26 mouse cellular contexts compared by ENCODE assay signal in the genomic region with DNA sequence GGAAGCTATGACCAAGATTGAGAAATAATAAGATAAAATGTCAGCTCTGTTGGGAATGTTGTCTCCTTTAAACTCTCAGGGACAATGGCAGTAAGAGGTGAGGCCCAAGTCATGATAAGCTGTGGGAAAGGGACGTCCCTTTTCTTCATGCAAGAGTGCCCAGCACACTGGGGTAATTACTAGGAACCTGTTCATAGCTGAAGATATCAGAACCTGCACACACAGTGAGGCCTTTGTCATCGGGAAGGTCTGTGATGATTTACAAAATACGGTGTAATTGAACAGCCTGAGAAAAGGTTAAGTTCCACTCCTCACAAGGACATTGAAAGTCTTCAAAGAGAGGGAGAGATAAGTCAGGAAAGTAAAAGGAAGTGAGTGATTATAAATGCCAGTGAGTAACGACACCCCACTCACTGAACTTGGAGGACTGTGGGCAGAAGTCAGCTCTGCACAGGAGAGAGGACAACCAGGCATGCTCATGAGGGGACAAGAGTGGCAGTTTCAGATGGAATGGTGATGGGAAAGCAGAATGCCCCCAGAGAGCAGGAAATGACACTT. TPM values are rescaled to one million over a fixed set of nuclear protein-coding genes. Genes with fewer than 3 reads are reported as not detected.
DNase-seq lines count a peak whose midpoint lies in the region; ATAC-seq lines count a peak whose summit lies in the region.
"Had no signal": no experiment of that assay in that cellular context is flagged by ENCODE, and none has a peak within 500 bp of the region (broad histone marks: within the 10 kb centered on the region; RNA-seq: fewer than 3 reads in every experiment).

No protein-coding gene starts in this region.

- H3K4me3 ChIP-seq in intestine, embryonic 14.5 days (ENCODE audit: low read depth, low read length): no peak overlapping the region
- H3K4me3 ChIP-seq in intestine, embryonic 16.5 days (ENCODE audit: low read length): no peak overlapping the region
- H3K4me3 ChIP-seq in stomach, embryonic 15.5 days (replicated peaks): no peak overlapping the region
- H3K4me3 ChIP-seq: forebrain, embryonic 10.5 days; forebrain, embryonic 13.5 days; heart, embryonic 12.5 days; heart, embryonic 15.5 days had no signal

- no peak overlapping the region for H3K4me2 ChIP-seq in intestine, embryonic 14.5 days (ENCODE audit: low read length)
- no peak overlapping the region for H3K4me2 ChIP-seq in intestine, embryonic 16.5 days (ENCODE audit: low read depth, low read length)
- no peak overlapping the region for H3K4me2 ChIP-seq in stomach, embryonic 15.5 days
- H3K4me2 ChIP-seq: forebrain, embryonic 13.5 days; heart, embryonic 12.5 days; heart, embryonic 15.5 days; hindbrain, embryonic 14.5 days had no signal

- H3K4me1 ChIP-seq in intestine, embryonic 14.5 days (replicated peaks; ENCODE audit: control insufficient read depth, insufficient read depth, low read length): no peaks in the 10 kb centered on the region; the same call in 1 of the 2 replicates
- H3K4me1 ChIP-seq in intestine, embryonic 16.5 days (ENCODE audit: control insufficient read depth, insufficient read depth, low read length): peaks cover 10% of the 10 kb centered on the region
- peaks cover 5% of the 10 kb centered on the region; the same call in 1 of the 2 replicates for H3K4me1 ChIP-seq in stomach, embryonic 15.5 days
- H3K4me1 ChIP-seq: forebrain, embryonic 13.5 days had no signal

- H3K36me3 ChIP-seq in intestine, embryonic 14.5 days (ENCODE audit: control insufficient read depth, insufficient read depth, low read length): no peaks in the 10 kb centered on the region
- H3K36me3 ChIP-seq in intestine, embryonic 16.5 days (ENCODE audit: control insufficient read depth, insufficient read depth, low read length): no peaks in the 10 kb centered on the region
- H3K36me3 ChIP-seq in stomach, embryonic 15.5 days: no peaks in the 10 kb centered on the region
- H3K36me3 ChIP-seq: forebrain, embryonic 10.5 days; heart, embryonic 12.5 days; heart, embryonic 15.5 days had no signal

- H3K27ac ChIP-seq in intestine, embryonic 14.5 days (ENCODE audit: low read depth): peak overlapping the region; percentile 27; the same call in 1 of the 2 replicates
- H3K27ac ChIP-seq in intestine, embryonic 16.5 days (ENCODE audit: low read length): peak overlapping the region; percentile 46; the same call in 1 of the 2 replicates
- peak overlapping the region; percentile 33 for H3K27ac ChIP-seq in stomach, embryonic 15.5 days
- H3K27ac ChIP-seq: forebrain, embryonic 10.5 days; forebrain, embryonic 13.5 days; heart, embryonic 15.5 days; hindbrain, embryonic 14.5 days; hindbrain, postnatal 0 days had no signal

- no peaks in the 10 kb centered on the region for H3K9me3 ChIP-seq in intestine, embryonic 14.5 days (ENCODE audit: control insufficient read depth, low read length)
- H3K9me3 ChIP-seq in intestine, embryonic 16.5 days (ENCODE audit: control insufficient read depth, low read length): no peaks in the 10 kb centered on the region
- H3K9me3 ChIP-seq in stomach, embryonic 15.5 days: no peaks in the 10 kb centered on the region
- H3K9me3 ChIP-seq: forebrain, embryonic 10.5 days; forebrain, embryonic 13.5 days; heart, embryonic 12.5 days; heart, embryonic 15.5 days had no signal

- no peaks in the 10 kb centered on the region for H3K27me3 ChIP-seq in intestine, embryonic 14.5 days (replicated peaks; ENCODE audit: control insufficient read depth, insufficient read depth, low read length)
- no peaks in the 10 kb centered on the region for H3K27me3 ChIP-seq in intestine, embryonic 16.5 days (replicated peaks; ENCODE audit: control insufficient read depth, insufficient read depth, low read length)
- H3K27me3 ChIP-seq in stomach, embryonic 15.5 days (replicated peaks): no peaks in the 10 kb centered on the region
- H3K27me3 ChIP-seq: forebrain, embryonic 13.5 days; heart, embryonic 12.5 days; heart, embryonic 15.5 days had no signal

- H3K9ac ChIP-seq in intestine, embryonic 14.5 days (ENCODE audit: low read length): no peak overlapping the region
- H3K9ac ChIP-seq in intestine, embryonic 16.5 days (ENCODE audit: low read depth, low read length): no peak overlapping the region
- no peak overlapping the region for H3K9ac ChIP-seq in stomach, embryonic 15.5 days
- H3K9ac ChIP-seq: forebrain, embryonic 13.5 days; heart, embryonic 12.5 days; heart, embryonic 15.5 days; hindbrain, embryonic 14.5 days had no signal

- ATAC-seq in intestine, embryonic 14.5 days (replicated peaks; ENCODE audit: low FRiP score, low TSS enrichment, low read depth): no peak; the same call in 1 of the 2 replicates
- ATAC-seq in intestine, embryonic 16.5 days: peak; percentile 90
- ATAC-seq in stomach, embryonic 15.5 days (ENCODE audit: insufficient read depth, low FRiP score, low read depth): no peak
- ATAC-seq: activated CD4-positive, CD25-positive, alpha-beta regulatory T cell, adult 4 months; CD4-positive, CD25-positive, alpha-beta regulatory T cell, adult 4 months; forebrain, embryonic 13.5 days; forebrain, embryonic 16.5 days; hindbrain, postnatal 0 days; inflammation-experienced regulatory T-cells, adult 6 months had no signal

- 57% methylated on average over 4 of the region's 4 CpGs for WGBS in intestine, embryonic 14.5 days
- WGBS in intestine, embryonic 16.5 days: 57% methylated on average over 4 of the region's 4 CpGs
- 57% methylated on average over 4 of the region's 4 CpGs for WGBS in stomach, embryonic 15.5 days

- no peak for DNase-seq in intestine, embryonic 14.5 days (ENCODE audit: low spot score)
- DNase-seq in embryo, embryonic 10.5 days (ENCODE audit: low spot score): no peak
- no peak for DNase-seq in cerebellum, adult 9-10 months
- DNase-seq in spleen, postnatal 36 days (ENCODE audit: low spot score in 2 of 2): no peak
- DNase-seq: adrenal gland, adult 8-10 months; adrenal gland, postnatal 36 days; cerebellum, adult 11 months; cerebellum, adult 2 months; cerebellum, postnatal 10 days; cerebellum, postnatal 36 days; gastrocnemius, postnatal 10 days; gastrocnemius, postnatal 36 days; heart, postnatal 10 days; heart, postnatal 36 days had no signal

RNA-seq across cellular contexts. Expression of a gene that starts 23.6 kb away (rescaled TPM):
- polyA plus RNA-seq in intestine, embryonic 14.5 days (2014; fragmentation: Nextera tagmentation; extraction: Ambion mirVana): 2.1 and 2.3 TPM in 2 replicates
- 0.43 and 1.0 TPM in 2 replicates for polyA plus RNA-seq in intestine, embryonic 16.5 days (2015; fragmentation: Nextera tagmentation; extraction: Ambion mirVana)
- 2.8 and 3.1 TPM in 2 replicates for polyA plus RNA-seq in stomach, embryonic 15.5 days (2015; fragmentation: Nextera tagmentation; extraction: Ambion mirVana)
- polyA plus RNA-seq: activated CD4-positive, CD25-positive, alpha-beta regulatory T cell, adult 4 months; CD4-positive, CD25-positive, alpha-beta regulatory T cell, adult 4 months; inflammation-experienced regulatory T-cells, adult 6 months had no signal

RNA-seq across cellular contexts. Expression of a gene that starts 24.5 kb away (rescaled TPM):
- 2.9 and 3.5 TPM in 2 replicates for polyA plus RNA-seq in intestine, embryonic 14.5 days (2014; fragmentation: Nextera tagmentation; extraction: Ambion mirVana)
- polyA plus RNA-seq in intestine, embryonic 16.5 days (2015; fragmentation: Nextera tagmentation; extraction: Ambion mirVana): 1.3 and 1.6 TPM in 2 replicates
- polyA plus RNA-seq in stomach, embryonic 15.5 days (2015; fragmentation: Nextera tagmentation; extraction: Ambion mirVana): 3.0 and 3.8 TPM in 2 replicates
